Mouse (Mus musculus) urinary bladder, postnatal 25 days (tissue): ENCODE measurements at regions not wholly inside any gene's neighbourhood (a gene's known extent, or its start where the extent isn't known, plus 50 kb on each side); places are given as distances from the start of the nearest gene placed in this dataset.

ENCODE experiments used
- DNase-seq: peaks from one replicate; pipeline ENCODE4 v3.0.0; 2022; ENCODE audit warnings: low spot score

DNA sequence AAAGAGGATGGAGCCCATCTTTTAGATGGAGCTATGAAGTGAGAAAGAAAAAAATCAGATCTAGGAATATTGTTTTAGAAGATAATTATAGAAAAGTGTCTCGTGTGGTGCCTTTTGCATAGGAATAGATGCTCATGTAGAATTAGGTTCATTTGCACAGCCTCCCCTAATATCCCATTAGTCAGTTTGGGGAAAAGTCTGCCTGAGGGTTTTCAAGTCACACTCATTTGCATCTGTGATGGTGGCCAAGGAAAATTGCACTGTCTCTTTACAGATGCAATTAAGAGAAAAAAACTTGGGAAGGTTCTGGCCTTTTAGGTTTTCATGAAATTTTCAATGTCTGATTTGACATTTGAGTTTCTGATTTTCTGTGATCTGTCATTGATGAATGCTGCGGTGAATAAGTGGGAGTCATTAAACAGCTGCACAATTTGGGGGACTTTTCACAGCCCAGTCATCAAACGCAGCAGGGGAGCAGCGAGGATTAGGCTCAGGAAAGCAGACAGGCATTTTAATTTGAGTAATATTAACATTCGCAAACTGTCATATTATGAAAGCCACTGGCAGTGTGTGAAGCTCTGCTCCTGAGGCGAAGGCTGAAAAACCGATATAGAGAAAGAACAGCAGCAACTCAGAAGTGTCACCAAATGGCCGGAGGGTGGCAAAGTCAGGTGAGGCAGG lies 281.5 kb upstream of the Cxadr start:
- no peak for DNase-seq

DNA sequence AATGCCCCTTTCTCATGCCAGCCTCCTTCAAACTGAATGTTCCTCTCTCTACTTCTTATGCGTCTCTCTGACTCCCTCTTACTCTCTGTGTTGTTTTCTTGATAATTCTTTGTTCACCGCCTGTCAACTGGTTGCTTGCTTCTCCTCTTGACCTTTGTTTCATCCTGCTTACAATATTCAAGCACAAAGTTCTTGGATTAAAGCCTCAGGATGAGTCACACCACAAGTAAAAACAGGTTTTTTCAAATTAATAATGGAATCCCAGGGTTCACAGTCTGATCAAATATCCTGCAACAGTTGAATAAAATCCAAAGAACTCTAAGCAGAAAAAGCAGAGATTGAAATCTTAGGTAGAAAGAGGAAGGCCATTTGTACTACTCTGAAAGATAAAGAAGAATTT lies 285.9 kb upstream of the Cxadr start:
- no peak for DNase-seq

DNA sequence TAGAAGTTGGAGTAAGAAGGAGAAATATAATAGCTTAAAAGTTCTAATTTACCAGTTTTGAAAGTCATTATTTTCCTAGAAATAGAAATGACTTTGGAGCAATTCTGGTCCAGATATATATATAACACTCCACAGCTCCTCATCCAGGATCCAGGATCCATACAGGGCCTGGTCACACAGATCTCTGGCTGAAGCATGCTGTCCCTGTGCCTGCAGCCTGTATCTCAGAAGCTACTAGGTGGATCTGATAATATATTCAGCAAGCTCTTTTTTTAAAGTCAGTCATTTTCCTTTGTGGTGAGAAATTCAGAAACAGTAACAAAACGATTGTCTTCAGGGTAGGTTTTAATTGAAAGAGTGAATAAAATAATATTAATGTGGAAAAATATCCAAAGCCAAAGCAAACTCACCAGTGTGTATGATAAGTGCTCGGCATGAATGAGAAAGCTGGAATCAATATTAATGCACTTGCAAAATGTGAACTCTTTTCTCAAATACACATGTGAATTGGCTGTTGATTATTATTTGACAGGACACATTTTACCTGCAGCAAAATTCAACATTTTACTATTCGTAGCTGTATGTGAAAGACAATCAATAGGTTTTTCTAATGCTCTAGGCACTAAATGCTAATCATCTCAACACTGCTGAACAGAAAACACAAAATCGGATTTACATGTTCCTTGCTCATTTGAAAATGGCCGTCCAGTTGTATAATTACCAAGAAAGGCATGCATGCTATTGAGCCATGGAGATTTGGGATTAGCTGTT lies 288.1 kb upstream of the Cxadr start:
- no peak for DNase-seq

DNA sequence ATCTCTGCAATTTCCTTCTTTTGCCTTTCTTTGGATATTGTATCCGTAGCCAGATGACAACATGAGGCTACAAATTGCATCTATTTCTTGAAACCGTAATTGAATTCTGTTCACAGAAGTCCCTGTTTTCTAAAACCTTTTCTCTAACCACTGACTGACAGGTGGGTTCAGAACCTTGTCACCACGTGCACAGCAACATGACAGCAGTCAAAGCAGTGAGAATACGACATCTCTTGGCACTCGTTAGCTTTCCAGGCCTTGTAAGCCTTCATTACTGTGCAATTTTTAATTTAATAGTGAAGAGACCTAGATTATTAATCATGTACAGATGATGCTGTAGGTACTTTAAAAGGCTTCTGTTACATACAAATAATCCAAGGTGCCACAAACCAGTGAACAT lies 297.3 kb upstream of the Cxadr start:
- no peak for DNase-seq

DNA sequence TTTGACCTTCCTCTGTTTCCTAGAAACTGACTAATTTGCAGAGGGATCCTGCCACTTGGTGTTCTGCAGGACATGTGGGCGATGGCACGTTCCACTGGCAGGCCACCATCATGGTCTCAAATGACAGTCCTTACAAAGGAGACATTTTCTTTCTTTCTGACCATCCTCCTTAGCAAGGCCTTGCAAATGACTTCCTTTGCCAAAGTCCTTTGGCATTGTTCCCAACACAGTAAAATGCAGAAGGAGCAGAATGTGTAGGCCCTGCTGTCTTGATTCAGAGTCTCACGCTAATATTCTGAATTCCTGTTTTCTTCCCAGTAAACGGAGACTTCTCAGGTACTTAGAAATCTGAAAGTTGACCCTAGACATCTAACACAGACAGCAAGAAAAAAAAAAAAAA lies 308.3 kb upstream of the Cxadr start:
- DNase-seq, result no peak

DNA sequence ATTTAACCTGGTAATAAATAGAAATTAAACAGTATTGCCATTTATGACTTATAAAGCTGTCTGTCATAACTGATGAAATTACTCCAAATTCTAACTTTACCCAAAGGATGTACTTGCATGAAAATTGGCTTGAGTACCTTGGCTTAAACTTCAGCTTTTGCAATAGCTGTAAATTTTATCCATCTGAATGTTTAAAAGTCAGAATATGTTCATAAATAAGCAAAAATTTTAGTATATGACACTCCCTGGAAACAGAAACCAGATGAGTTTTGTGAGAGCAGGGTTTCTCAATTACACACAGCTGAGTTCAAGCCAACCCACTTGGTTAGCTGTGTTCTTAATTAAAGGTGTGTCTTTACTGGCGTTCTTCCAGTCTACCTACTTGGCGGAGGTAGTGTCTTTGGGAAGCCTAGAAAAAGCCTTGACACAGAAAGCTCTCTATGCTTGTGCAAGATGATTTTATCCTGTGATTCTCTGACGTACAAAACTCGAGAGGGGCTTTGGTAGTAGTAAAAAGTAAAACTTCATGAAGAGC lies 311.4 kb upstream of the Cxadr start:
- no peak for DNase-seq

DNA sequence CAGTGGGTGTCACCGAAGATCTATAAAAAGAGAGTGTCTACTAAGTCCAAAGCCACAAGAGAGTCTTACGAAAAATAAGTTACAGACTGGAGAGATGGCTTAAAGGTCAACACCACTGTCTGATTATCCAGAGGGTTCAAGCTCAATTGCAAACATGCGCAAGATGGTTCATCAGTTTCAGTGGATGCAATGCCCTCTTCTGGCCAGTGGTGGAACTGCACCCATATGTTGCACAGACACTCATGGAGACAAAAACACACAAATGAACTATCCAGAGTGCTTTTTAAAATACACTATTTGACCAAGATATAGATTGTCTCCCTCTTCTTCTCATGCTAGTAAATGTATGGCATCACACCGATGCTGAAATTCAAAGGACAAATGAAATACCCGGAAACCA lies 312.1 kb upstream of the Cxadr start:
- DNase-seq, result no peak

DNA sequence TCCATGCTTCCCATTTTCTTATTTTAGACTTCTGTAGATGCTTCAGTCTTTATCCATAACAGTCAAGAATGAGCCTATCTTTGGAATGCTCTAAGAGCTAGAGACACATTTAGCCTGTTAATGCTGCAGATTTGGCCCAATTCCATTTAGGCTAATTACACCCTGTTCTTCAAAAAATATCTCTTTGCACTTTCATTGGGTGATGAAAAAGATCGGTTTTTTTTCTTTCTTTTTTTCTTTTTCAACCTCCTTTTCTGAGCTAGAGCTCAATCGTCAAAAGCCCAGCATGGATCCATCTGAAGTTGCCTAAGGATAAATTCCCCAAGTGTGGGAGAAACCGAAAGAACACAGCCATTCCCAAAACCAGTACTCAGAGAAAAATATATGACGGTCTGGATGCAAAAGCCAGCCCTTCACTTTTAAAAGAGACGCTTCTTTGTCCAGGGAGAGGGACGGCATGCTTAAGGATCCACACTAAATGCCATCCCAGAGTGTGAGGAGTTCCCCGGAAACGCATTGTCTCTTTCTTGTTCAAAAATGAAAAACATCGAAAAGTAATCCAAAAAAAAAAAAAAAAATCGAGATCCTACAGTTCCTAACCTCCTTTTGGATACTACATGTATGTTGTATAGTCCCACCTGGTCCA lies 314.3 kb upstream of the Cxadr start:
- DNase-seq, result no peak

DNA sequence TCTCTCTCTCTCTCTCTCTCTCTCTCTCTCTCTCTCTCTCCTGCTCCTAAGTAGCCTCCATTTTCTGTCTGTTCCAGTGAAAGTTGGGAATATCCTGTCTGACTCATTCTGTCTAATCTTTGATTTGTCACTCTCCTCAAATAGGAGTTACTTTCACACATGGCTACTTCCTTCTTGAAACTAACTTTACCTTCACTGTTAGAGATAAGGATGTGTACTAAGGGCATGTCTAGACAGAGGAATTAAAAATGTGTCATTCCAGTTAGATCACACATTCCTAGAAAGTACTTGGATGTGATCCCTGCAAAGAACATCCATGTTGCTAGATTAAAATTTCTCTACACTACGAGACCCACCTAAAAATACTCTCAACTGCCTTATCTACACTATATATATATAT lies 346.9 kb upstream of the Gm11146 start:
- no peak for DNase-seq

DNA sequence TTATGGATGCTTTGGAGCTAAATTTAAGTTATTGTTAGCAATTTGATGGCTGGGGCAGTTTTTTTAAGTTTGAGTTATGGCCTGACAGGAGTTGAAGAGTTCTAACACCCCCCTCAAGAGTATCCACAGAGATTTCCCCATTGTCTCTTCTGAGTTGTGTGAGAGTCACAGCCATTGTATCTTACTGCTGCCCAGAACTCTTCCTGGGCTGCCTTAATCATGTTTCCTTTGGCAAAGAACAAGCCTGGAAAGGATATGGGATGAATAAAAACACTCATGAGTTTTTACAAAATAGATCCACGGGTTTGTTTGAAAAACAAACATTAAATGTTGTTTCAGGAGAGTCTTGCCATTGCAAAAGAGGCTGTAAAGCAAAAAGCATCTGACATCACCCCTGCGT lies 343.5 kb upstream of the Gm11146 start:
- DNase-seq, result no peak

DNA sequence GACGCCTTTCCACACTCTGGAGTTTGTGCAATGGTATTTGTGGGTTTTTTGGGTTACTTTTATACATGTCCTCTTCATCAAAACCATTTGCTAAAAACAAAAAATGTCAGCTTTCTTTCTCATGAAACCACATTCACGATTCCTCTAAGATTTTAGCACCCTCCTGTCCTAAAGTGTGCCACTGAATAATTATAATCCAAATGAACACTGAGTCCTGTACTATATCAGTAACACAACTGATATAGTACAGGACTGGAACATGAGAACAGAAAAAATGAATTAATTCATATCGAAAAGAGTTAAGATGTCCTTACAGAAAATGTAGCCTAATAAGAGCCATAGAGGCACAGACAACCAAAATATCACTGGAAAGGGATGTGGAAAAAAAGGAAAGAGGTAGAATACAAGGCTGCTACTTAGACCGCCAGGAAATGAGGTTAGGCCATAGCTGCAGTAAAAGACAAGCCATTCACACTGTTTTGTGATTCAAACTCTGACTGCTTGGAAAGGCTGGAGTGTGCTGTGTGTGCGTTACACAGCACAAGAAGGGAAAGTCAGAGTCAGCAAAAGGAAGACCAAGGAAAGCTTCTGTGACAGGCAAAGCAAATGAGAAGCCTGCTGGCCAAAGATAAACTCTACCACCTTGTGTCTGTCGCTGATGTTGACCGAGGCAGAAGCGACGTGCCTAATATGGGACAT lies 329.3 kb upstream of the Gm11146 start:
- DNase-seq, result no peak

DNA sequence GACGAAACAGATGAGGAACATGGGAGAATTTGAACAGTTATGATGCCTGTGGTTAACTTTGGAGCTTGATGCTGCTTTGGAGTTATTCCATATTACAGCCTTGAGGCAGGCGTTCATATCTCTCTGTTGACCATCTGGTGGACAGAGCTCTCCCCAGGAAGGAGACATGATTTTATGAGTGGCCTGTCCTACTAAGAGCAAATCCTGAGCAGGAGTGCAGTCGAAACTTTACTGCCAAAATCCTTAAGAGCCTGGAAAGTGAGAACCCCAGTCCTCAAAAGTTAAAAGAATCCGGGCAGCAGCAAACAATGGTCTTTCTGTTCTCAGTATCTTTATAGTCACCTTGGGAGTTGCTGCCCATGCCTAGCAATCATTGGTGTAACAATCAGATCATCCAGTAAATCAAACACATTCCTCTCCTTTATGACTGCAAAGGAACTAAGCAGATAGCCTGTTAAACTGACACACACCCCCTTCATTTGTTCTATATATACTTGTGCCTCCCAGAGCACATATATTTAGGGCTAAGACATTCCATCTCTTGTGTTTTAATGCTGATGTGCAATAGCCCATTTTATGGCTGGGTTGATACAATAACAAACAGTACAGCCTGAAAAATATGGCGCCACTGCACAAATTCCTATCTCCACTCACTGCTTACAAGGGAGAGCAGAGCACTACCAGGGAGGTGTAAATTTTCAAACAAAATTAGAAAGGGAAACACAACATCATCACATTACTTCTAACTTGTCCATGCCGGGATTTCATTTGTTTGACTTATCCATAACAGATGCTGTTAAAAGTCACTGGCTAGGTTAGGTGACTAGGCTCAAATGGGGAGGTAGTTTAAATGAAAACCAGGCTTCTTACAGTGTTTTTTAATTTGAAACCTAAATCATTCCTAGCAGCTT lies 312.5 kb upstream of the Gm11146 start:
- no peak for DNase-seq

DNA sequence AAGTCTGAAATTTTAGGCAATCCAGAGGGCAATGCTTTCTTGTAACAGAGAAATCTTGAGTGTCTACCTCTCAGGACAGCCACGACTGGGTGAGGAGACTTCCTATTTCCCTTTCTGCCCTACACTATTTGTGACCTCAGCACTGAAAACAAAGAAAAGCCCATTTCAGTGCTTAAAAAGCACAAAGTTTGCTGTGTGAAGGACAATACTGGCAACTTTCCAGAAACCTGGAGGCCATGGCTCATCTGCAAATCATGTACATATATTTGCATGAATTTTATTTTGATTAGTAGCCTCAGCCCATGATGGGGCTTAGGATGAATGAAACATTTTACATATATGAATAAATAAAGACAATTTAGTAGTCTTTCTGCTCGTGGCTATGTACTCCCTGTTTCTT lies 292.4 kb upstream of the Gm11146 start:
- DNase-seq, result no peak

DNA sequence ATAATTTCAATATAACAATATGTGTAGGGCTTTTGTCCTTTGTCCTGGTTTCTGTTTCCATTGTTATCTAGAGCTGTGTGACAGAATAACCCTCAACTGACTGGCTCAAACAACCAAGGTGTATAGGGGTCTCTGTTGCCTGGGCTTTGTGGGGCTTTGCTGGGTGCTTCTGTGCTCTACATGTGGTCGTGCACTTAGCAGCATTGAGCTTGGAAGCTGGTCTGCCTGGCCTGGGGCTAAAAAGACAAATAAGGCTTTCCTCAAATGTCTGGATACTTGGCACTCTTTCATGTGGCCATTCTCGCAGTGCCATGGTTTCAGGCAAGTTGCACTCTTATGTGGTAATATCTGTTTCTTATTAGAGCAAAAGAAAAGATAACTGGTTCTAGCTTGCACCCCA lies 291.8 kb upstream of the Gm11146 start:
- DNase-seq, result no peak

DNA sequence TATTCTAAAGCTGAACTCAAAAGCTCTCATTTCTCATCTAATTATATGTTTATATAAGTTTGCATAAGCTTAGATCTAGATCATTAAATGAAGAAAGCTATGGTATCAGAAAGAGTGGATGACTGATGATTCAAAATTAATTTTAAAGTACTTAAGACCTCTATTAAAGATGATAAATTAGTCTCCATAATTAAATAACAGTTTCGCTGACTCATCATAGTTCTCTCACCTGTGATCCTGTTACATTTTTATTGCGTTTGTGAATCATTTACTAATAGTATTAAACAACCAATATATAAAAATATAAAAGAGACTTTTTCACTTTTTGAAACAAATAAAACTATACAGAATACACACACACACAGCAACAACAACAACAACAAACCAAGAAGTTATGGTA lies 290.8 kb upstream of the Gm11146 start:
- no peak for DNase-seq

DNA sequence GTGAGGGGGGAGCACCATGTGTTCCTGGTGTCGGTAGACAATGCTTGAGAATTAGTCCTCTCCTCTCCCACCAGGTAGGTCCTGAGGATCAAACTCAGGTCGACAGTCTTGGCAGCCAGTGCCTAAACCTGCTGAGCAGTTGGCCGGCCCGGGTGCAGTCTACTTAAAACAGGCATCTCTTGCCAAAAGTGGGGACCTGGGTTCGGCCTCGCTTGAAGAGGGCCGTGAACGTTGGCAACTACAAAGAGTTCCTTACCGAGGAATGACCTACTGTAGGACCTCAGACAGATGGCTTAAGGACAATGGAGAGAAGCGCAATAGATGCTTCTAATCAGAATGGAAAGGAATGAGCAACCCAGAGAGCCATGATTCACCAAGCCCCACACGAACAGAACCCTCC lies 287.5 kb upstream of the Gm11146 start:
- no peak for DNase-seq

DNA sequence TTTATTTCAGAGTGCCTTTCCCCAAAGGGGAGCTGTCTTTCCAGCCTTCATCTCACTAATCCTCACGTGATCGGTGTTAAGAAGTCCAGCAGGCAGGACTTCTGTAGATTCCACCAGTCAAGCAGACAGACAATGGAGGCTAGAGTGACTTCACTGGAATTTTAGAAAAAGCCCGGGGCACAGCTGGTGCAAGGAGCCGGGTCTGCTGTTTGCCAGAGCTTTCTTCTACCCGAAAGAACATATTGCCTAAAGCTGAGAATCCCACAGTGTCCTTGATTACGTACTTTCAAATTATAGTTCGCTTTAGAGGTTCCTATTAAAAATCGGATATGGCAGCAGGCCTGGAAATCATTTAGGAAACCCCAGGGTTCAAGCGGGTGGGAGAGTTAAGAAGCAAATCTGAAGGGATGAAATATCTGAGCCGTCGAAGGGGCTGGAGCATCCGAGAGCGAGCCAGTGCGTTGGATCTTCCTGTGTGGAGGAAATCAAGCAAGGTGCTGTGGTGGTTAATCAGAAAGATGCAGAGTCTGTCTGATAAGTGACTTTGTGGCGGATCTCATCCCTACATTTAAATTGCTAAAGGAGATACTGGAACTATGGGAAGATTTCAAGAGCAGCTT lies 283.3 kb upstream of the Gm11146 start:
- no peak for DNase-seq

DNA sequence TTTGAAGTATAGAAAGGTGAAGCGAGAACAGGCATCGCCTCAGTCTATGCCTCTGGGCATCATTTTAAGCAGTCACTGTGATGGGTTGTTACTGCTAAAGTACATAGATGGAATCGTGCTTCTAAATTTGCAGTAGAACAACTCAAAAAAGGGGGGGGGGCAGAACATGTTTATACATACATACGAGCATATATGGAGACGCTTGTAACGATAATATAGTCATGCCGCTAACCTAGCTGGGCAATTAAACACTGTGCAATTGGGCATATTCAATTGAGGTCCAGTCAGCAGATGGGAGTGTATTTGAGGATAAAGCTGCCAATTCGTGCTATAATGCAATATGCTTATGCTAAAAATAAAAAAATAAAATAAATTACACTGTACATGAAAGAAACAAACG lies 282.6 kb upstream of the Gm11146 start:
- DNase-seq, result no peak

DNA sequence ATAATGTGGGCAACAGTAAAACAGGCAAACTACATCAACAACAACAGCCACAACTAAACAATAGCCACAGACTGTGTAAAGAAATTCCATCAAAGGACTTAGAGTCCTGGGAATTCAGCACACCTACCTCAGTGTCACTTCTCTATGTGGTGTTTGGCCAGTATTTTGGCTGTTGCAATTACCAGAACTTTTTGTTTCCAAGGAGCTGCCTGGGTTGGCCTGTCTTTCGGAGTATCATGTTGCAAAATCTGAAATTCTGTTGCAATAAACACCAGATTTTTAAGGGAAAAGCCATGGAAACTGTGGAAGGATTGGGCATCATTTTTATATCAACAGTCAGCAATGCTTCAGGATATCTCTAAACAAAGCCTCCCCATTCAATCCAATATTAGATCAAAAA lies 275.1 kb upstream of the Gm11146 start:
- DNase-seq, result no peak

DNA sequence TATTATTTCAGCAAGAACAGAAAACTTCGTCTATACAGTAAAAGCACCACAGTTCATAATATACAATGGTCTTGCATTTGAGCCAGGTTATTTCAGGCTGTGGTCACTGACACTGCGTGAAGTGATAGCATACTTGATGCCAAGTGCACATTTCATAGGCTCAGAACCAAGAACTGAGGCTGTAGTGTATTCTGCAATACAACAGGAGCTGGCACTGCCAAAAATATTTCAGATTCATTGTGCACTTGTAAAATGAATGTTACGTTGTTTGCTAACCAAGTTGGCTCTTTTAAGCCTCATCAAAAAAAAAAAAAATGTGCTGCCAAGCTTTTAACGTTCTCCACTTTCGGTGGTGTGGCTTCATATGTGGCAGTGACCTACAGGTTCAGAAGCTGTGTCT lies 261.4 kb upstream of the Gm11146 start:
- no peak for DNase-seq
